Mouse (Mus musculus) ovary, postnatal 10 days (tissue): Measurements from ENCODE around the gene Pfkm.

Experiments
- DNase-seq: peaks from one replicate; pipeline ENCODE4 v3.0.0; 2022; ENCODE audit warnings: low spot score

Gene Pfkm

DNA sequence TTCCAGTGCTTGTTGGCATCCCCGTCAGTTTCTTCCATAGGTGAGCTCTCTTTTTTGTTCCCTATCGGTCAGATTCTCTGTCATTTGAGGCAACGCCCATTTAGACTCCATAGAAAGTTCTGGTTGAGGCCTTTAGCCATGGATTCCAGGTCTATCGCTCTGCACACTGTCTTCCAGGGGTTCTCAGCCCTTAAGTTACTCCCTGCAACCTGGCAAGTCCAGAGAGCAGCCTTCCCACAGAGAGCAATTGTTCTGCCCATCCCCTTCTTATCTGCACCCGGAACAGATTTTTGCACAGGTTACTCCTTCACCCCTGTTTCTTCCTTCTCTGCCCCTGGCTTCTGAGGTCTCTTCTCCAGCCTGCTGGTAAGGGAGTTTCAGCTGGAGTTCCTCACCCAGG, 79.7 kb downstream of the Pfkm start:
- DNase-seq = no peak

DNA sequence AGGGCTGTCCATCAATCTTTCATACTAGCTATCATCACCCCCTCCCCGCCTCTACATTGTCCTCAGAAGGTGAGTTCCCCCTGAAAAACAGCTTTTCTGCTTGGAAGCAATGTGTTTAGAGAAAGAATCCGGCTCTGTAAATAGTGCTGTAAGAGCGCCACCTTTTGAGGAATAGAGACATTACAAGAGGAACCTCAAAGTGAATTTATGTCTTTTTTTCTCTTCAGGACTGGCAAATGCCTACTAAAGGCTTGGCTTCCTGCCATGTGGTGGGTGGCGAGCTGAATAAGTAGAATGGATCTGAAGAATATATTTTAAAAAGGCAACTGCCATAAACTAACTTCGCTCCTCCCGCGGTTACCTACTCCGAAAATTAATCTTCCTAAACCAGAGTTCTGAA, 81.4 kb downstream of the Pfkm start:
- no peak for DNase-seq

DNA sequence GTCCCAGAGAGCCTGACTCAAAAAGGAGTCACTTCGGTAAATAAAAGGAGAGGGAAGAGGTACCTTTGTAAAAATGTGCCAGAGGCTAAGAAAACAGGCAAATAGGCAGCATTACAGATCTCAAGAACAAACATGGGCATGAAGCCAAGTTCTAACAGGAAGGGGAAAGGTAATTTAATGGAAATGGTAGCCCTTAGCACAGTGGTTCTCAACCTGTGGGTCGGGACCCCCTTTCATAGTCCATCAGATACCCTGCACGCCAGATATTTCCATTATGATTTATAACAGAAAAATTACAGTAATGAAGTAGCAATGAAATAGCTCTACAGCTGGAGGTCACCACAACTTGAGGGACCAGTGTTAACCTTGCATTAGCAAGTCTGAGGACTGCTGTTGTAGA, 84.9 kb downstream of the Pfkm start:
- no peak for DNase-seq

DNA sequence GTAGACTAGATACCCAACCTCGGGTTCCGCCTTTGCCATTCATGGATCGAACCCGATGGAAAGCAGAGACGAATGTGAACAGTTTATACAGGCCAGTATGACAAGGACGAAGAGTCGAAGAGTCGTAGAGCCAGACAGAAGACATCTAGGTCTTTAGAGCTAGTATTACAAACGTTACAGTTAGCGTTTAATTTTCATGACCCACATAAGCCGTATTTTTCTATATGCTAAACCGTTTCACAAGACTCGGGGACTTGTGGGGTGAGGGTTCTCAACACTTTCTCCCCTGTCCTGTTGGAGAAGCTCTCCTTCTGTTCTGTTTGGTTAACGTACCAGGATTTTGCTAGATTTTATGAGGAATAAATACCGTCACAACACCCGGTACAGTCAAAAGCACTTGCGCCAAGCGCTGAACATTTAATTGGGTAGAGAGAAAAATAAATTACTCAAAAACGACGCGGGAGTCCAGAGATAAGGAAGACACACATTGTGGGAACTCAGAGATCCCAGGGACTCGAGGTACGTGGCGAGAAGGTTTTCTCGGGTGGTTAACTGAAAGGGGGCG, 88.3 kb downstream of the Pfkm start:
- no peak for DNase-seq

DNA sequence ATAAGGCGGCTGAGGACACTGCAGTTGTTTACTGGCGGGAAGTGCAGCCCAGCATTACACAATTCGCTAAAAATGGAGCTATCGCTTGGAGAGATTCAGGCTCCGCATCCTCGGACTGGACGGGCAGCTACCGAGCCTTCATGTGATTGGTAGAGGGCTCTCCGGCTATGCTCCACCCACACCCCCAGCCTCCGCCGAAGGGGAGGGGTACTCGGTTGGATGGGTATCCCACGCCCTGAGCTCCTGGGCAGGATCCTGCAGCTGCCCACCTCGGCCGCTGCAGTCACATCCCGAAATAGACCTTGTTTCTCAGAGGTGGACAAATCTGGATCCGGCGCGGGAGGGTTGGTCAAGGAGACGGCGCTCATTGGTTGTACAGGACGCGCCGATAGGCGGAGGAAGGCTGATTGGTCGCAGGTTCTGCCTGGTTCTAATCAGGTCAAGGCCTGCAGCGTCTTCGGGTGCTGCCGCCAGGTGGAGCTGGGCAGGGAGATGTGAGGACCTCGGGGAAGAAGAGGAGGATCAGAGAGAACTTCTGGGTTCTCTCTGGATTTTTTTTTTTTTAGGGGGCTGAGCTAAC, 88.8 kb downstream of the Pfkm start:
- peak; percentile 81 for DNase-seq
